In the genomic region with DNA sequence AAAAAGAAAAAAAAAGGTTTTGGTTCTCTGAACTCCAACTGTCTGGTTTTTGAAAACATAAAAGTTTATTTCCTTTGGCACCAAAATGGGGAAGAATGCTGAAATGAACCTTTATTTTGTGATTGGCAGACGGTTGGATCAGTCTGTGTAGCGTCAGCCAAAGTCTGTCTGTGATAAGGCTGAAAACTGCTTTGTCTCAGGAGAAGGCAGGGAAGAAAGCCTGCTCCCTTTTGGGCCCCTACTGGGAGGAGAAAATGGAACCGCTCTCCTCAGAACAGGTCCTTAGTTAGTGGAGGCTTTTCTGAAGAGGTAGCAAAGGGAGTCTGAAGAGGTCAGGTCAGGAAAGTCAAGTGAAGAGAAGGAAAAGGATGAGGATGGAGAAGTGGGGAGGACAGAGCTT, we compare ENCODE assay signal across 16 mouse cellular contexts. TPM values are rescaled to one million over a fixed set of nuclear protein-coding genes. Genes with fewer than 3 reads are reported as not detected.
A peak's percentile ranks its signal among the peaks of the same experiment; 100 is the strongest.
DNase-seq lines count a peak whose midpoint lies in the region; ATAC-seq and TF ChIP-seq lines count a peak whose summit lies in the region.
"Had no signal": no experiment of that assay in that cellular context is flagged by ENCODE, and none has a peak within 500 bp of the region (broad histone marks: within the 10 kb centered on the region; RNA-seq: fewer than 3 reads in every experiment).

No protein-coding gene starts in this region.

- peak overlapping the region; percentile 76 for H3K27ac ChIP-seq in heart, embryonic 13.5 days (replicated peaks)
- peak overlapping the region; percentile 24; the same call in 1 of the 2 replicates for H3K27ac ChIP-seq in lung, embryonic 14.5 days (ENCODE audit: low read depth)
- peak overlapping the region; percentile 83 for H3K27ac ChIP-seq in hindbrain, embryonic 13.5 days
- H3K27ac ChIP-seq in midbrain, postnatal 0 days (ENCODE audit: low read depth, low read length) = peak overlapping the region; percentile 55; the same call in 1 of the 2 replicates
- H3K27ac ChIP-seq: liver, embryonic 15.5 days had no signal

- WGBS in heart, embryonic 13.5 days = 26% methylated on average over 3 of the region's 3 CpGs
- 36% methylated on average over 3 of the region's 3 CpGs for WGBS in lung, embryonic 14.5 days
- WGBS in hindbrain, embryonic 13.5 days = 28% methylated on average over 3 of the region's 3 CpGs
- 30% methylated on average over 3 of the region's 3 CpGs for WGBS in midbrain, postnatal 0 days

- H3K27me3 ChIP-seq in heart, embryonic 13.5 days (replicated peaks) = peaks cover under 1% of the 10 kb centered on the region; the same call in 1 of the 2 replicates
- no peaks in the 10 kb centered on the region for H3K27me3 ChIP-seq in lung, embryonic 14.5 days (ENCODE audit: insufficient read depth, low read length)
- H3K27me3 ChIP-seq in hindbrain, embryonic 13.5 days = no peaks in the 10 kb centered on the region
- H3K27me3 ChIP-seq in midbrain, postnatal 0 days (ENCODE audit: insufficient read depth, low read length) = no peaks in the 10 kb centered on the region

- no peak overlapping the region for H3K9ac ChIP-seq in heart, embryonic 13.5 days
- H3K9ac ChIP-seq in lung, embryonic 14.5 days = no peak overlapping the region
- no peak overlapping the region for H3K9ac ChIP-seq in hindbrain, embryonic 13.5 days
- no peak overlapping the region for H3K9ac ChIP-seq in midbrain, postnatal 0 days (replicated peaks; ENCODE audit: low read length, poor library complexity, severe bottlenecking)
- H3K9ac ChIP-seq: liver, embryonic 15.5 days had no signal

- H3K4me1 ChIP-seq in heart, embryonic 13.5 days = peaks cover 26% of the 10 kb centered on the region
- H3K4me1 ChIP-seq in lung, embryonic 14.5 days (ENCODE audit: insufficient read depth) = peaks cover 16% of the 10 kb centered on the region
- H3K4me1 ChIP-seq in hindbrain, embryonic 13.5 days (replicated peaks) = peaks cover 55% of the 10 kb centered on the region
- H3K4me1 ChIP-seq in midbrain, postnatal 0 days (ENCODE audit: insufficient read depth, low read length) = peaks cover 11% of the 10 kb centered on the region; the same call in 1 of the 2 replicates
- H3K4me1 ChIP-seq: liver, embryonic 15.5 days had no signal

- H3K4me3 ChIP-seq in heart, embryonic 13.5 days = no peak overlapping the region
- no peak overlapping the region for H3K4me3 ChIP-seq in lung, embryonic 14.5 days (ENCODE audit: low read depth, low read length)
- no peak overlapping the region for H3K4me3 ChIP-seq in hindbrain, embryonic 13.5 days
- H3K4me3 ChIP-seq in midbrain, postnatal 0 days (ENCODE audit: low read depth, low read length) = no peak overlapping the region
- H3K4me3 ChIP-seq: erythroblast, embryonic 14.5 days; liver, embryonic 15.5 days had no signal

- peak overlapping the region; percentile 18 for H3K4me2 ChIP-seq in heart, embryonic 13.5 days
- no peak overlapping the region for H3K4me2 ChIP-seq in lung, embryonic 14.5 days
- H3K4me2 ChIP-seq in hindbrain, embryonic 13.5 days = no peak overlapping the region
- no peak overlapping the region for H3K4me2 ChIP-seq in midbrain, postnatal 0 days (ENCODE audit: low read depth, low read length, poor library complexity, severe bottlenecking)
- H3K4me2 ChIP-seq: liver, embryonic 15.5 days had no signal

- TF ChIP-seq CTCF in lung, embryonic 14.5 days (IDR thresholded peaks at IDR 0.05; ENCODE audit: low read depth) = no peak
- no peak for TF ChIP-seq CTCF in midbrain, postnatal 0 days (IDR thresholded peaks at IDR 0.05)

- no peak for ATAC-seq in heart, embryonic 13.5 days (ENCODE audit: extremely low read depth, insufficient number of reproducible peaks, low FRiP score, low TSS enrichment)
- ATAC-seq in lung, embryonic 14.5 days (ENCODE audit: insufficient read depth) = no peak
- no peak for ATAC-seq in hindbrain, embryonic 13.5 days (ENCODE audit: low FRiP score)
- ATAC-seq in midbrain, postnatal 0 days (ENCODE audit: low FRiP score) = no peak

- H3K36me3 ChIP-seq in heart, embryonic 13.5 days = no peaks in the 10 kb centered on the region
- no peaks in the 10 kb centered on the region for H3K36me3 ChIP-seq in lung, embryonic 14.5 days (ENCODE audit: insufficient read depth)
- 0 out of 2 replicates have a peak, but pooled peaks cover 9% of the 10 kb centered on the region for H3K36me3 ChIP-seq in hindbrain, embryonic 13.5 days
- no peaks in the 10 kb centered on the region for H3K36me3 ChIP-seq in midbrain, postnatal 0 days (ENCODE audit: insufficient read depth, low read length)
- H3K36me3 ChIP-seq: liver, embryonic 15.5 days had no signal

- DNase-seq in heart, adult 11 months = no peak
- DNase-seq in lung, embryonic 14.5 days = peak; percentile 33
- no peak for DNase-seq in lung, adult 18-20 months
- no peak for DNase-seq in midbrain, postnatal 0 days (ENCODE audit: low spot score)
- no peak for DNase-seq in right cerebral cortex, postnatal 14 days
- DNase-seq in yolk sac, embryonic 10.5 days (ENCODE audit: low spot score) = no peak

- H3K9me3 ChIP-seq in heart, embryonic 13.5 days = no peaks in the 10 kb centered on the region
- no peaks in the 10 kb centered on the region for H3K9me3 ChIP-seq in lung, embryonic 14.5 days (ENCODE audit: low read depth, low read length)
- no peaks in the 10 kb centered on the region for H3K9me3 ChIP-seq in hindbrain, embryonic 13.5 days
- no peaks in the 10 kb centered on the region for H3K9me3 ChIP-seq in midbrain, postnatal 0 days (ENCODE audit: low read length)
- H3K9me3 ChIP-seq: liver, embryonic 15.5 days had no signal

RNA-seq across cellular contexts. Expression of a gene that starts 7.3 kb away (rescaled TPM):
- 8.4 and 9.4 TPM in 2 replicates for polyA plus RNA-seq in heart, embryonic 13.5 days (2015; fragmentation: Nextera tagmentation; extraction: Ambion mirVana)
- 20.6 TPM in 2 replicates for polyA plus RNA-seq in lung, embryonic 14.5 days (2014; fragmentation: Nextera tagmentation; extraction: Ambion mirVana)
- polyA plus RNA-seq in hindbrain, embryonic 13.5 days (2015; fragmentation: Nextera tagmentation; extraction: Ambion mirVana) = 46.6 and 47.1 TPM in 2 replicates
- 57.0 and 74.1 TPM in 2 replicates for total RNA-seq in midbrain, postnatal 0 days (2014; rRNA removed)
- polyA plus RNA-seq in midbrain, postnatal 0 days (2015; fragmentation: Nextera tagmentation; extraction: Ambion mirVana) = 47.5 and 48.8 TPM in 2 replicates
- polyA plus RNA-seq: erythroblast, embryonic 14.5 days had no signal

RNA-seq across cellular contexts. Expression of a gene that starts 22.6 kb away (rescaled TPM):
- polyA plus RNA-seq in heart, embryonic 13.5 days (2015; fragmentation: Nextera tagmentation; extraction: Ambion mirVana) = not detected in 2 replicates
- polyA plus RNA-seq in lung, embryonic 14.5 days (2014; fragmentation: Nextera tagmentation; extraction: Ambion mirVana) = not detected in 2 replicates
- not detected in 2 replicates for polyA plus RNA-seq in hindbrain, embryonic 13.5 days (2015; fragmentation: Nextera tagmentation; extraction: Ambion mirVana)
- not detected in 2 replicates for total RNA-seq in midbrain, postnatal 0 days (2014; rRNA removed)
- not detected in 2 replicates for polyA plus RNA-seq in midbrain, postnatal 0 days (2015; fragmentation: Nextera tagmentation; extraction: Ambion mirVana)
- total RNA-seq: adrenal gland, adult 8-10 months; gastrocnemius, adult 8-10 months; layer of hippocampus, adult 18-20 months; left cerebral cortex, postnatal 25 days; megakaryocyte, adult 5-6 weeks had no signal
- polyA plus RNA-seq: erythroblast, embryonic 14.5 days; liver, embryonic 15.5 days; stomach, embryonic 14.5 days had no signal

Comparison
In these comparisons a context has a peak if more than half of its experiments do, and no peak if none do; other contexts are left out.
1. H3K27ac ChIP-seq: peak in every context shown above with its lines; median percentile 83 in hindbrain, embryonic 13.5 days; 76 in heart, embryonic 13.5 days; 55 in midbrain, postnatal 0 days; 24 in lung, embryonic 14.5 days.